Mouse (Mus musculus) liver, embryonic 13.5 days (tissue): ENCODE measurements around the gene Tle3. TPM values are rescaled to one million over a fixed set of nuclear protein-coding genes. Genes with fewer than 3 reads are reported as not detected.

Experiments
- ATAC-seq: fragments of 200-750 bp; cut with Nextera tagmentation; 2 replicates; pipeline ENCODE4 v1.8.0; 2017; ENCODE audit warnings: low read depth, mild to moderate bottlenecking, moderate number of reproducible peaks, moderate library complexity
- DNase-seq: peaks from one replicate; pipeline ENCODE4 v3.0.0; 2022
- H3K27ac ChIP-seq: fragments of 300-500 bp; sonication (generic); 2 replicates; pipeline ENCODE4 v1.5.1; 2015; ENCODE audit warnings: moderate library complexity, mild to moderate bottlenecking, inconsistent platforms
- H3K27me3 ChIP-seq: fragments of 300-500 bp; sonication (generic); 2 replicates; pipeline ENCODE4 v1.6.1; 2015; ENCODE audit warnings: mild to moderate bottlenecking, inconsistent platforms
- H3K36me3 ChIP-seq: fragments of 300-500 bp; sonication (generic); 2 replicates; pipeline ENCODE4 v1.6.1; 2015; ENCODE audit warnings: mild to moderate bottlenecking, inconsistent platforms
- H3K4me1 ChIP-seq: fragments of 300-500 bp; sonication (generic); replicated peaks from 2 replicates; pipeline ENCODE4 v1.6.1; 2015; ENCODE audit warnings: inconsistent platforms
- H3K4me2 ChIP-seq: fragments of 300-500 bp; sonication (generic); 2 replicates; pipeline ENCODE4 v1.6.1; 2015; ENCODE audit warnings: inconsistent platforms, mild to moderate bottlenecking, moderate library complexity
- H3K4me3 ChIP-seq: fragments of 300-500 bp; sonication (generic); replicated peaks from 2 replicates; pipeline ENCODE4 v1.5.1; 2015; ENCODE audit warnings: mild to moderate bottlenecking, inconsistent platforms
- H3K9ac ChIP-seq: fragments of 300-500 bp; sonication (generic); 2 replicates; pipeline ENCODE4 v1.6.1; 2015; ENCODE audit warnings: mild to moderate bottlenecking, inconsistent platforms
- H3K9me3 ChIP-seq: fragments of 300-500 bp; sonication (generic); replicated peaks from 2 replicates; pipeline ENCODE4 v1.6.1; 2016; ENCODE audit warnings: inconsistent platforms
- WGBS: fragments of 180-500 bp; shearing (Covaris S2); methylation state at CpG from one replicate; pipeline ENCODE4 v1.1.7; 2015; ENCODE audit not compliant: insufficient replicate concordance; 5-methylcytosine and 5-hydroxymethylcytosine counted together
- polyA plus RNA-seq: library from polyadenylated mRNA; unstranded; fragments of >200 nt; fragmentation: Nextera tagmentation; extraction: Ambion mirVana; gene quantifications from 2 replicates; pipeline ENCODE4 v1.2.1, GENCODE M21; 2015

Tle3 gene
- polyA plus RNA-seq, 1 experiment from 2014 or later = 3.7 TPM

DNA sequence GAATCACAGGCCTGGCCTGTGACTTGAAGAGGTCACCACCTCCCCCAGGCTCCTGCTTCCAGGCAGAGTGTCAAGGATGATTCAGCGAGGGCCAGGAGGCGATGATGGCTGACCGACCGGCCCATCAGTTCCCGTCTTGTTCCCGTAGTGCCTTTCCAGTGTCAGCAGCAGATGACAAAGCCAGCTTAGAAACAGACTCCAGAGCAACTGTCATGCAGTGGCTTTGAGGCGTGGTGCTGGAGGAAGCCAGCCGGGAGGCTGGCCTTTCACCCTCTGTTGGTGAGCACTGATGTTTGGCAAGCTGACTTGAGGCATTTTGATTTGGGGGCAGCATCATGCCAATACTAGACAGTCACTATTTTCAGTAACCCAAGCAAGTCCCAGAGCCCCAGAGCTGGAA lies 6.3 kb downstream of the Tle3 start:
- no peak overlapping the region for H3K27ac ChIP-seq
- H3K9me3 ChIP-seq = no peaks in the 10 kb centered on the region
- H3K4me2 ChIP-seq = no peak overlapping the region
- ATAC-seq = no peak
- H3K27me3 ChIP-seq = peaks cover 41% of the 10 kb centered on the region
- no peak overlapping the region for H3K4me3 ChIP-seq
- DNase-seq = no peak
- no peak overlapping the region for H3K9ac ChIP-seq
- peaks cover 95% of the 10 kb centered on the region for H3K4me1 ChIP-seq
- 45% methylated on average over 8 of the region's 8 CpGs for WGBS
- 0 out of 2 replicates have a peak, but pooled peaks cover 16% of the 10 kb centered on the region for H3K36me3 ChIP-seq

DNA sequence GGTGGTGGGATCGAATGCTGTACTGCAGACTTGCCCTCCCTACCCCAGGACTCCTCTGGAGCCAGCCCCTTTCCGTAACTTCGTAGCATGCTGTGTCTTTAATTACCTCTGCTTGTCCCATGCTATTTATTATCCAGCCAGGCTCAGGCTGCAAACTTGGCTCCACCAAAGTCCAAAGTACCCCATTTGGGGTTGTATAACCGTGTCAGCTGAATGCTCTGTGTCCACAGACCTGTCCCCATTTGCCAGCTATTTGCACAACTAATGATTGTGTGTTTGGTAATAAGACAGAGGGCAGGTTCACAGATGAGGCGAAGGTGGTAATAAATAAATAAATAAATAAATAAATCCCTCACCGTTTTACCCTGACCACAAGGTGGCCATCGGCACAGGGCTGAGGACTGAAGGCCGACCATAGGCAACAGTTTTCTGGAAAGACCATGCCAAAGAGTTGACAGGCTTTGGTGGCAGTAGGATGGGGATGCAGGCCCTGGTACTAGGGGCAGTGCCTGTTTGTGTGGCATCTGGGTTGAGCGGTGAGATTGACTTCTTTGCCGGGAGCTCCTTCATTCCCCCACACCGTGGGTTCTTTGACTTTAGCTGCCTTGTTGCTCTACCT lies 7.0 kb downstream of the Tle3 start:
- Histone ChIP-seq H3K4me2 (no peak overlapping the region), H3K27ac (no peak overlapping the region), H3K27me3 (peaks cover 38% of the 10 kb centered on the region), H3K4me1 (peaks cover 93% of the 10 kb centered on the region), H3K9me3 (no peaks in the 10 kb centered on the region), H3K9ac (no peak overlapping the region), H3K4me3 (no peak overlapping the region), H3K36me3 (peaks cover 16% of the 10 kb centered on the region; the same call in 1 of the 2 replicates)
- 68% methylated on average over 11 of the region's 11 CpGs for WGBS
- DNase-seq (no peak), ATAC-seq (no peak)

GRCm38 (mm10) chr9:61380258-61381062 lies 8.3 kb downstream of the Tle3 start:
- Histone ChIP-seq H3K27ac (no peak overlapping the region), H3K4me2 (no peak overlapping the region), H3K27me3 (peaks cover 28% of the 10 kb centered on the region), H3K36me3 (peaks cover 16% of the 10 kb centered on the region; the same call in 1 of the 2 replicates), H3K9me3 (no peaks in the 10 kb centered on the region), H3K4me1 (peaks cover 90% of the 10 kb centered on the region), H3K9ac (no peak overlapping the region), H3K4me3 (no peak overlapping the region)
- WGBS = 19% methylated on average over 18 of the region's 18 CpGs
- ATAC-seq (no peak), DNase-seq (no peak)

GRCm38 (mm10) chr9:61381063-61381408 lies 8.9 kb downstream of the Tle3 start:
- Histone ChIP-seq H3K9me3 (no peaks in the 10 kb centered on the region), H3K4me1 (peaks cover 90% of the 10 kb centered on the region), H3K27me3 (peaks cover 28% of the 10 kb centered on the region), H3K36me3 (peaks cover 16% of the 10 kb centered on the region; the same call in 1 of the 2 replicates), H3K4me3 (no peak overlapping the region), H3K27ac (no peak overlapping the region), H3K4me2 (no peak overlapping the region), H3K9ac (no peak overlapping the region)
- no peak for ATAC-seq
- 50% methylated on average over 2 of the region's 2 CpGs for WGBS
- DNase-seq = no peak

- Histone ChIP-seq H3K27ac (no peak overlapping the region), H3K9ac (no peak overlapping the region), H3K27me3 (peaks cover 28% of the 10 kb centered on the region), H3K36me3 (peaks cover 16% of the 10 kb centered on the region; the same call in 1 of the 2 replicates), H3K4me3 (no peak overlapping the region), H3K4me2 (no peak overlapping the region), H3K9me3 (no peaks in the 10 kb centered on the region), H3K4me1 (peaks cover 90% of the 10 kb centered on the region)
- ATAC-seq (no peak), DNase-seq (no peak)
- WGBS = 64% methylated on average over 3 of the region's 3 CpGs
Measured at GRCm38 (mm10) chr9:61381445-61381844, 9.3 kb downstream of the Tle3 start.

- Histone ChIP-seq H3K4me3 (no peak overlapping the region), H3K36me3 (peaks cover 8% of the 10 kb centered on the region; the same call in 1 of the 2 replicates), H3K9ac (no peak overlapping the region), H3K4me2 (no peak overlapping the region), H3K27me3 (peaks cover 25% of the 10 kb centered on the region), H3K27ac (no peak overlapping the region), H3K4me1 (peaks cover 83% of the 10 kb centered on the region), H3K9me3 (no peaks in the 10 kb centered on the region)
- DNase-seq (no peak), ATAC-seq (no peak)
- WGBS = 47% methylated on average over 8 of the region's 8 CpGs
Measured at GRCm38 (mm10) chr9:61382595-61383186, 10.5 kb downstream of the Tle3 start.

DNA sequence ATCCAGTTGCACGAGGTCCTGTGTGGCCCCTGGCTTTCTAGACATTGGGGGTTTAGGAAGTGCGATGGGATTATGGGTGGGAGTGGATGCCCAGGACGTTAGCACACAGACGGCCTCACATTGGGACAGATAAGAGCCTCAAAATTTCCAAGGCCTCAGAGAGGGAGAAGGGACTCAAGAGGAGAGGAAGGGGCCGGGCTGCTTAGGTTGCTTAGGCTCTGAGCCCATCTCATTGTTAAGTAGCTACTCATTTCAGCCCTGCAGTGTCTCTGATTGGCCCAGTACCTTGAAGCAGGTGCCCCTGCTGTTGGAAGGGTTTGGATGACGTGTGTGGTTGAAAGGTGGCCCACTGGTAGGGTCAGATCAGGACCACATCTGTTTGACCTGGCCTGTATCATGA lies 11.9 kb downstream of the Tle3 start:
- WGBS = 59% methylated on average over 6 of the region's 6 CpGs
- DNase-seq (no peak), ATAC-seq (no peak)
- Histone ChIP-seq H3K9ac (no peak overlapping the region), H3K9me3 (no peaks in the 10 kb centered on the region), H3K27me3 (peaks cover 19% of the 10 kb centered on the region), H3K27ac (no peak overlapping the region), H3K4me2 (no peak overlapping the region), H3K4me1 (peaks cover 82% of the 10 kb centered on the region), H3K4me3 (no peak overlapping the region), H3K36me3 (peaks cover 5% of the 10 kb centered on the region; the same call in 1 of the 2 replicates)

- no peak for ATAC-seq
- 42% methylated on average over 16 of the region's 16 CpGs for WGBS
Measured at GRCm38 (mm10) chr9:61384646-61385443, 12.7 kb downstream of the Tle3 start.

GRCm38 (mm10) chr9:61385753-61386152 lies 13.6 kb downstream of the Tle3 start:
- 25% methylated on average over 8 of the region's 8 CpGs for WGBS
- peak; percentile 32 for ATAC-seq
- H3K4me1 ChIP-seq = peaks cover 78% of the 10 kb centered on the region

More at GRCm38 (mm10) chr9:61384646-61385443, 12.7 kb downstream of the Tle3 start:
- Histone ChIP-seq H3K36me3 (peaks cover 5% of the 10 kb centered on the region; the same call in 1 of the 2 replicates), H3K4me2 (no peak overlapping the region), H3K27me3 (peaks cover 14% of the 10 kb centered on the region), H3K9ac (no peak overlapping the region), H3K4me3 (no peak overlapping the region), H3K9me3 (no peaks in the 10 kb centered on the region), H3K4me1 (peaks cover 79% of the 10 kb centered on the region), H3K27ac (no peak overlapping the region)
- no peak for DNase-seq

GRCm38 (mm10) chr9:61386314-61386713 lies 14.1 kb downstream of the Tle3 start:
- Histone ChIP-seq H3K4me1 (peaks cover 78% of the 10 kb centered on the region), H3K9ac (no peak overlapping the region), H3K36me3 (peaks cover 5% of the 10 kb centered on the region; the same call in 1 of the 2 replicates), H3K27me3 (peaks cover 6% of the 10 kb centered on the region; the same call in 1 of the 2 replicates), H3K4me3 (no peak overlapping the region), H3K27ac (no peak overlapping the region), H3K9me3 (no peaks in the 10 kb centered on the region), H3K4me2 (no peak overlapping the region)
- ATAC-seq = no peak
- DNase-seq = no peak
- WGBS = 67% methylated on average over 2 of the region's 2 CpGs

More at GRCm38 (mm10) chr9:61385753-61386152, 13.6 kb downstream of the Tle3 start:
- peaks cover 7% of the 10 kb centered on the region; the same call in 1 of the 2 replicates for H3K27me3 ChIP-seq
- H3K27ac ChIP-seq = no peak overlapping the region
- H3K9ac ChIP-seq = no peak overlapping the region
- H3K9me3 ChIP-seq = no peaks in the 10 kb centered on the region
- 0 out of 2 replicates have a peak overlapping the region, but pooled peaks have one; percentile 1 for H3K4me2 ChIP-seq
- H3K4me3 ChIP-seq = no peak overlapping the region
- no peak for DNase-seq
- peaks cover 5% of the 10 kb centered on the region; the same call in 1 of the 2 replicates for H3K36me3 ChIP-seq
